Mouse (Mus musculus): Measurements from ENCODE around the gene Myh11.

DNA sequence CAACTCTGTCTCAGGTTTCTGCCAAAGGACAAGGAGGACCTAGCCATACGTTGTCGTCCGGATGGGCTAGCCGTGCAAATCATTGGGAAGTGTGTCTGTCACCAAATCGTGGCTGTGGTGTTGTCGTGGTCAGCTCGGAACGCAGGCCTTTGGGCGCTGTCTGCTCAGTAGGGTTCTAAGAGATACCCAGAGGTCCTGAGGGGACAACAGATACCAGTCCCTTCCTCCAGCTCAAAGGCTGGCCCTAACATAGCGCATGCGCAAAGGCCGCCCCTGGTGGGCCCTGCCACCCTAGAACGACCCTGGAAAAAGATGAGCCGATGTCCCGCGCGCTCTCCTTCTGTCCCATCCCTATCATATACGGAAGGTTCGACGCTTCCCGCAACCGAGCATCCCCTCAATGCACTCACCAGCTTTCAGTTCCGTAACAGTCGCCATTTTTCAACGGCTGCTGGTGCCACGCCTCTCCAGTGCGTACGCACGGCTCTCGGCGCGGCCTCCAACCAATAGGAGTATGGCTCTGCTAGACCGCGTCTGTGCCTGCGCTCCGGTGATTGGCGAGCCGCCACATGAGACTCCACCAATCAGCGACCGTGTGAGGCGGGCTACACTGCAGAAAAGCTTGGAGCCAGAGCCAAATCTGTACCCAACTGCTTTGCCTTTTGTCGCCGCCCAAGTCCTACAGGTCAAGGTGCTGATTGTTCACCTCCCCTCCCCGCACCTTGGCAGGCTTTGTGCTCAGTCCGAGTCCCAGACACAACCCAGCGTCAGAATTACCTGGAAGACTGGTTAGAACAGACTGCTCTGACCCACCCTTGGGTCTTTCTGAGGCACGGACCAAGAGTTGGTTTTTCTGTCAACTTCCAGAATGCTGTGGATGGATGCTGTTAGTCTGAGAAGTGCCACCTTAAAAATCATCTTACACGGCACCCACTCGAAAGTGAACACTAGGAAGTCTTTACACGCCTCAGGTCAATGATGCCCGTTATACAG, 26.0 kb upstream of the Myh11 start, which contains the start of gene Fopnl:
- TF ChIP-seq POLR2A (IDR thresholded peaks at IDR 0.05; ENCODE audit: insufficient read depth, low read depth, low read length) (peak; percentile 87), EP300 (IDR thresholded peaks at IDR 0.05; ENCODE audit: insufficient read depth, low read depth, low read length) (no peak)
